Mouse (Mus musculus): ENCODE measurements around the gene Rassf6. TPM values are rescaled to one million over a fixed set of nuclear protein-coding genes. Genes with fewer than 3 reads are reported as not detected.
"Not testable (repeated sequence)": the region's sequence is repeated elsewhere in the genome, so short reads cannot be mapped to it uniquely, and the experiment has no call there.

The Rassf6 gene
- total RNA-seq, 2 experiments from 2014 or later, result 0.42 to 1.0 TPM

- DNase-seq (ENCODE audit: extremely low spot score in 1 of 2, low spot score in 1 of 2), result no peak
Observed at GRCm38 (mm10) chr5:90627423-90627822, 13.0 kb downstream of the Rassf6 start.

GRCm38 (mm10) chr5:90624708-90625425, 15.6 kb downstream of the Rassf6 start:
- no peak for DNase-seq (ENCODE audit: extremely low spot score in 1 of 2, low spot score in 1 of 2)

- DNase-seq (ENCODE audit: extremely low spot score in 1 of 2, low spot score in 1 of 2), result no peak
Observed at GRCm38 (mm10) chr5:90623209-90623608, 17.2 kb downstream of the Rassf6 start.

- no peak for DNase-seq (ENCODE audit: extremely low spot score in 1 of 2, low spot score in 1 of 2)
Observed at GRCm38 (mm10) chr5:90621726-90622125, 18.7 kb downstream of the Rassf6 start.

- DNase-seq (ENCODE audit: extremely low spot score in 1 of 2, low spot score in 1 of 2), result no peak
Observed at GRCm38 (mm10) chr5:90621316-90621715, 19.1 kb downstream of the Rassf6 start.

GRCm38 (mm10) chr5:90617859-90618258, 22.6 kb downstream of the Rassf6 start:
- DNase-seq (ENCODE audit: extremely low spot score in 1 of 2, low spot score in 1 of 2), result no peak

- not testable (repeated sequence) for DNase-seq (ENCODE audit: extremely low spot score in 1 of 2, low spot score in 1 of 2)
Observed at GRCm38 (mm10) chr5:90612751-90613150, 27.7 kb downstream of the Rassf6 start.

- no peak for DNase-seq (ENCODE audit: extremely low spot score in 1 of 2, low spot score in 1 of 2)
Observed at GRCm38 (mm10) chr5:90611996-90612611, 28.4 kb downstream of the Rassf6 start.

GRCm38 (mm10) chr5:90611388-90611787, 29.1 kb downstream of the Rassf6 start:
- DNase-seq (ENCODE audit: extremely low spot score in 1 of 2, low spot score in 1 of 2), result no peak

- no peak for DNase-seq (ENCODE audit: extremely low spot score in 1 of 2, low spot score in 1 of 2)
Observed at GRCm38 (mm10) chr5:90608906-90609305, 31.6 kb downstream of the Rassf6 start.

GRCm38 (mm10) chr5:90603407-90603923, 37.0 kb downstream of the Rassf6 start:
- peak in 1 of 2 experiments; percentile 8 for DNase-seq (ENCODE audit: extremely low spot score in 1 of 2, low spot score in 1 of 2)

GRCm38 (mm10) chr5:90601469-90601868, 39.0 kb downstream of the Rassf6 start:
- peak in 1 of 2 experiments; percentile 66 for DNase-seq (ENCODE audit: extremely low spot score in 1 of 2, low spot score in 1 of 2)

GRCm38 (mm10) chr5:90596155-90596554, 44.3 kb downstream of the Rassf6 start:
- DNase-seq (ENCODE audit: extremely low spot score in 1 of 2, low spot score in 1 of 2), result no peak

GRCm38 (mm10) chr5:90594945-90595344, 45.5 kb downstream of the Rassf6 start:
- DNase-seq (ENCODE audit: extremely low spot score in 1 of 2, low spot score in 1 of 2), result no peak

- no peak for DNase-seq (ENCODE audit: extremely low spot score in 1 of 2, low spot score in 1 of 2)
Observed at GRCm38 (mm10) chr5:90591936-90592335, 48.5 kb downstream of the Rassf6 start.

GRCm38 (mm10) chr5:90590676-90591075, 49.8 kb downstream of the Rassf6 start:
- DNase-seq (ENCODE audit: extremely low spot score in 1 of 2, low spot score in 1 of 2), result no peak

GRCm38 (mm10) chr5:90588708-90589595, 51.5 kb downstream of the Rassf6 start:
- DNase-seq (ENCODE audit: extremely low spot score in 1 of 2, low spot score in 1 of 2), result peak; percentile 56 to 75

GRCm38 (mm10) chr5:90588104-90588503, 52.4 kb downstream of the Rassf6 start:
- DNase-seq (ENCODE audit: extremely low spot score in 1 of 2, low spot score in 1 of 2), result no peak

GRCm38 (mm10) chr5:90586511-90586910, 53.9 kb downstream of the Rassf6 start:
- DNase-seq (ENCODE audit: extremely low spot score in 1 of 2, low spot score in 1 of 2), result no peak

- DNase-seq (ENCODE audit: extremely low spot score in 1 of 2, low spot score in 1 of 2), result no peak
Observed at GRCm38 (mm10) chr5:90584799-90585198, 55.7 kb downstream of the Rassf6 start.

GRCm38 (mm10) chr5:90582179-90582578, 58.3 kb downstream of the Rassf6 start:
- no peak for DNase-seq (ENCODE audit: extremely low spot score in 1 of 2, low spot score in 1 of 2)
